Mouse (Mus musculus) stomach, embryonic 14.5 days (tissue): ENCODE measurements around the gene Gm13277. TPM values are rescaled to one million over a fixed set of nuclear protein-coding genes. Genes with fewer than 3 reads are reported as not detected.
"Not testable (repeated sequence)": the region's sequence is repeated elsewhere in the genome, so short reads cannot be mapped to it uniquely, and the experiment has no call there.

Source experiments
- ATAC-seq: fragments of 200-750 bp; cut with Nextera tagmentation; 2 replicates; pipeline ENCODE4 v1.8.0; 2017; ENCODE audit warnings: low read depth, moderate TSS enrichment; ENCODE audit not compliant: insufficient number of reproducible peaks, insufficient read depth, low FRiP score
- H3K27ac ChIP-seq: fragments of 300-500 bp; sonication (generic); 2 replicates; pipeline ENCODE4 v1.5.1; 2014; ENCODE audit warnings: mild to moderate bottlenecking, low read length, moderate library complexity, mixed read lengths
- H3K27me3 ChIP-seq: fragments of 300-500 bp; sonication (generic); 2 replicates; pipeline ENCODE4 v1.6.1; 2014; ENCODE audit warnings: low read length, control low read depth, mixed read lengths; ENCODE audit not compliant: control insufficient read depth, insufficient read depth
- H3K36me3 ChIP-seq: fragments of 300-500 bp; sonication (generic); 2 replicates; pipeline ENCODE4 v1.6.1; 2014; ENCODE audit warnings: mild to moderate bottlenecking, control low read depth, low read length, moderate library complexity, mixed read lengths; ENCODE audit not compliant: control insufficient read depth, insufficient read depth
- H3K4me1 ChIP-seq: fragments of 300-500 bp; sonication (generic); 2 replicates; pipeline ENCODE4 v1.6.1; 2014; ENCODE audit warnings: low read length, control low read depth, mixed read lengths; ENCODE audit not compliant: control insufficient read depth, insufficient read depth
- H3K4me2 ChIP-seq: fragments of 300-500 bp; sonication (generic); replicated peaks from 2 replicates; pipeline ENCODE4 v1.6.1; 2014; ENCODE audit warnings: low read depth, low read length, control low read depth
- H3K4me3 ChIP-seq: fragments of 300-500 bp; sonication (generic); 2 replicates; pipeline ENCODE4 v1.5.1; 2014; ENCODE audit warnings: low read depth, low read length, control low read depth
- H3K9ac ChIP-seq: fragments of 300-500 bp; sonication (generic); replicated peaks from 2 replicates; pipeline ENCODE4 v1.6.1; 2014; ENCODE audit warnings: low read depth, mild to moderate bottlenecking, control low read depth, low read length, moderate library complexity, mixed read lengths
- H3K9me3 ChIP-seq: fragments of 300-500 bp; sonication (generic); 2 replicates; pipeline ENCODE4 v1.6.1; 2016; ENCODE audit warnings: low read depth, low read length, control low read depth; ENCODE audit not compliant: control insufficient read depth
- WGBS: fragments of 180-500 bp; shearing (Covaris S2); extraction: QIAGEN DNeasy Blood & Tissue Kit; methylation state at CpG from one replicate; pipeline ENCODE4 v1.1.7; 2014; 5-methylcytosine and 5-hydroxymethylcytosine counted together
- polyA plus RNA-seq: library from polyadenylated mRNA; unstranded; fragments of >200 nt; fragmentation: Nextera tagmentation; extraction: Ambion mirVana; gene quantifications from 2 replicates; pipeline ENCODE4 v1.2.1, GENCODE M21; 2014

The Gm13277 gene
- polyA plus RNA-seq, 1 experiment from 2014 or later: not detected

DNA sequence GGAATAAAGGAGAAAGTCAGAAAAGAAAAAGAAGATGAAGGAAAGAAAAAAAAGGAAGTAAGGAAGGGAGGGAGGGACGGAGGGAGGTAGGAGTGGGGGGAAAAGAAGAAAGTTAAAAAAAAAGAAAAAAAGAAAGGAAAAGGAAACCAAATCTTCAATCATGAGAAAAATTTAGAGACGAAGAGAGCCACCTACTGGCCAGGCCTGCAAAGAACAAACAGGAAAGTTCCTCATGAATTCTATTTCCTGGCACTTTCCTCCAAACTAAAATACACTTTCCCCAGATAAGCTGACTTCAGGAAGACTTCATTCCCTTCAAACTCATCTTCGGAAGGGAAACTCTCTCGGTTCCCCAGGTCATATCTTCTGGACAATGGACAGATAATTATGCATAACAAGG is 42.1 kb downstream of the Gm13277 start:
- Histone ChIP-seq H3K9ac (no peak overlapping the region), H3K27ac (no peak overlapping the region), H3K4me2 (no peak overlapping the region), H3K27me3 (no peaks in the 10 kb centered on the region), H3K4me1 (no peaks in the 10 kb centered on the region), H3K9me3 (no peaks in the 10 kb centered on the region), H3K4me3 (no peak overlapping the region), H3K36me3 (no peaks in the 10 kb centered on the region)
- no peak for ATAC-seq
- 30% methylated on average over 4 of the region's 4 CpGs for whole genome bisulfite sequencing

DNA sequence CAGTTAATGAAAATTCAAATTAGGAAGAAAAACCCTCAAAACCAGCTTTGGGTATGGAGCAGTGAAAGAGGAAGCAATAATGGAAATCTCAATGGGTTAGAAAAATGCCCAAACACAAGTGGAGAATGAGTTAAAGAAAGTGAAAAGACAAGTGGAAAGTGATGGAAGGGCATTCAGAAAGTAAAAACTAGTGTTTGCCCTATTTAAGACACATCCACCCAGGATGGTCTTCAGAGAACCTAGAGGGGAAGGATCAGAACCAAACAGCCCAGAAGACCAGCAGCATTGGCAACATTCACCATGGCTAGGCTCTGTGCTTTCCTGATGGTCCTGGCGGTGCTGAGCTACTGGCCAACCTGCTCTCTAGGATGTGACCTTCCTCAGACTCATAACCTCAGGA is 46.8 kb downstream of the Gm13277 start, which contains the start of gene Ifna5:
Gene Ifna5 (plus strand): TSS at position 301 of the 400 bp plus-strand sequence.
- WGBS: 64% methylated on average over 1 of the region's 1 CpGs
- ATAC-seq: not testable (repeated sequence)

More for the DNA sequence above, 46.8 kb downstream of the Gm13277 start, which contains the start of gene Ifna5:
- not testable (repeated sequence) for H3K27me3 ChIP-seq, H3K9me3 ChIP-seq, H3K9ac ChIP-seq, H3K36me3 ChIP-seq, H3K4me3 ChIP-seq, H3K4me1 ChIP-seq, H3K27ac ChIP-seq, H3K4me2 ChIP-seq

Other genes with a start within 250 kb of the Gm13277 start
- gene Ifna15, start 230.4 kb upstream of the Gm13277 start, polyA plus RNA-seq: not detected in 2 replicates
- gene Ifna14, start 216.8 kb upstream of the Gm13277 start, polyA plus RNA-seq: not detected in 2 replicates
- not detected in 2 replicates for gene Ifna9, start 196.2 kb upstream of the Gm13277 start, polyA plus RNA-seq
- not detected in 2 replicates for gene Ifna12, start 185.3 kb upstream of the Gm13277 start, polyA plus RNA-seq
- gene C87499, start 154.2 kb upstream of the Gm13277 start, polyA plus RNA-seq: not detected in 2 replicates
- not detected in 2 replicates for gene Ifna13, start 144.2 kb upstream of the Gm13277 start, polyA plus RNA-seq
- gene Ifna16, start 111.7 kb upstream of the Gm13277 start, polyA plus RNA-seq: not detected in 2 replicates
- not detected in 2 replicates for gene Ifna2, start 104.7 kb upstream of the Gm13277 start, polyA plus RNA-seq
- gene Ifnab, start 97.3 kb upstream of the Gm13277 start, polyA plus RNA-seq: not detected in 2 replicates
- gene Gm26566, start 66.8 kb upstream of the Gm13277 start, polyA plus RNA-seq: 0.64 and 1.7 TPM in 2 replicates
- gene Klhl9, start 66.2 kb upstream of the Gm13277 start, polyA plus RNA-seq: 121 and 128 TPM in 2 replicates
- not detected in 2 replicates for gene Gm13271, start 33.8 kb upstream of the Gm13277 start, polyA plus RNA-seq
- 0.24 TPM in 1 of 2 replicates, not detected in the other for gene Gm13283, start 28.5 kb upstream of the Gm13277 start, polyA plus RNA-seq
- 0.26 and 0.43 TPM in 2 replicates for gene Gm13290, start 14.8 kb upstream of the Gm13277 start, polyA plus RNA-seq
- not detected in 2 replicates for gene Gm13289, start 11.7 kb upstream of the Gm13277 start, polyA plus RNA-seq
- not detected in 2 replicates for gene Gm13272, start 8.8 kb upstream of the Gm13277 start, polyA plus RNA-seq
- gene Ifnz, start 6.5 kb upstream of the Gm13277 start, polyA plus RNA-seq: not detected in 2 replicates
- not detected in 2 replicates for gene Gm13276, start 2.9 kb upstream of the Gm13277 start, polyA plus RNA-seq
- not detected in 2 replicates for gene Gm13278, start 2.9 kb downstream of the Gm13277 start, polyA plus RNA-seq
- not detected in 2 replicates for gene Gm13275, start 5.9 kb downstream of the Gm13277 start, polyA plus RNA-seq
- not detected in 2 replicates for gene Gm13279, start 8.8 kb downstream of the Gm13277 start, polyA plus RNA-seq
- gene Gm13285, start 11.0 kb downstream of the Gm13277 start, polyA plus RNA-seq: 1.00 and 1.5 TPM in 2 replicates
- gene Gm13287, start 14.6 kb downstream of the Gm13277 start, polyA plus RNA-seq: not detected in 2 replicates
- not detected in 2 replicates for gene Gm13288, start 16.9 kb downstream of the Gm13277 start, polyA plus RNA-seq
- gene Ifna7, start 27.6 kb downstream of the Gm13277 start, polyA plus RNA-seq: not detected in 2 replicates
- gene Ifna11, start 31.3 kb downstream of the Gm13277 start, polyA plus RNA-seq: not detected in 2 replicates
- gene Ifna6, start 38.8 kb downstream of the Gm13277 start, polyA plus RNA-seq: not detected in 2 replicates
- gene Ifna5, start 46.9 kb downstream of the Gm13277 start, polyA plus RNA-seq: not detected in 2 replicates
- not detected in 2 replicates for gene Ifna4, start 53.2 kb downstream of the Gm13277 start, polyA plus RNA-seq
- gene Ifna1, start 61.5 kb downstream of the Gm13277 start, polyA plus RNA-seq: not detected in 2 replicates
- not detected in 2 replicates for gene Ifne, start 91.6 kb downstream of the Gm13277 start, polyA plus RNA-seq